Mouse (Mus musculus) left cerebral cortex, adult 2 months (tissue): ENCODE measurements at regions not wholly inside any gene's neighbourhood (a gene's known extent, or its start where the extent isn't known, plus 50 kb on each side); places are given as distances from the start of the nearest gene placed in this dataset.

Experiments
- DNase-seq, 2 experiments: peaks; one replicate each; pipeline ENCODE4 v3.0.0; 2021 to 2022; ENCODE audit warnings: low spot score in 2 of 2, mixed read lengths in 1 of 2; ENCODE audit errors: extremely low spot score in 1 of 2
- H3K27ac ChIP-seq: fragments of 200-600 bp; 2 replicates; pipeline ENCODE4 v1.8.1; 2022
- H3K4me3 ChIP-seq: fragments of 200-600 bp; 2 replicates; pipeline ENCODE4 v1.8.1; 2022
- CTCF ChIP-seq: fragments of 200-600 bp; IDR thresholded peaks from 2 replicates; pipeline ENCODE4 v1.8.1; 2022; ENCODE audit warnings: antibody characterized with exemption, mild to moderate bottlenecking, moderate library complexity
- intact Hi-C: fragments of 180-260 bp; cut with DNase I; formaldehyde crosslinking; loops from one replicate; pipeline ENCODE4 v1.15.1; 2025

DNA sequence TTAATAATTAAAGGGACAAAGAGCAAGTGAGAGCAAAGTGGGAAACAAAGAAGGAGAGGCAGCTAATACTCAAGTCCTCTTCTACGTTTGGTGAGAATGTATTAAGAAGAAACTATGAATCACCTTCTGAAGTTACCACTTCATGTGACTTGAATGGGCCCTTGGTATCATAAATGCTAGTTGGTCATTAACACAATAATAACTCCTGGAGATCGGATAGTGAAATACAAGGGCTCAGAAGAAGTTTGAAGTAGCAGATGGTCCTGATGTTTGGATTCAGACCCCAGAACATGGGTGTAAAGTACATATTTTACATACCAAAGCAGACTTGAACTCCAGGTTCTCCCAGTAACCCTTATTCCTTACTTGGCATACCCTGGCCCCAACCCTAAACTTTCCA, 535.4 kb upstream of the Cntnap5b start:
- no peak overlapping the region for H3K27ac ChIP-seq
- intact Hi-C loops, result no loop called here
- H3K4me3 ChIP-seq, result no peak overlapping the region
- TF ChIP-seq CTCF, result no peak
- DNase-seq, result no peak

DNA sequence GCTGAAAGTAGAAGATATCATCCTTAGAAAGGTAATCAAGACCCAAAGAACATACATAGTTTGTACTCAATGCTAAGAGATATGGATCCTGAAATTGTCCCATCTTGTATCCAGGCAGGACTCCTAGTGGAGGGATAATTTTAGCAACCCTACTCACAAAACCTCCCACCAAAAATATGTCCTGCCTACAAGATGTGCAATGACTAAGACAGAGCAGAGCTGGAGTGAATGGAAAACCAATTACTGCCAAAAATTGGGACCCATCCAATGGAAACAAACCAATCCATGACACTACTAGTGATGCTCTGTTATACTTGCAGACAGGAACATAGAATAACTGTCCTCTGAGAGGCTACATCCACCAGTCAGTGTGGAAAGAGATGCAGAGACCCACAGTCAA, 487.0 kb upstream of the Cntnap5b start:
- no peak overlapping the region for H3K27ac ChIP-seq
- intact Hi-C loops, result no loop called here
- peak in 1 of 2 experiments; percentile 9 for DNase-seq
- H3K4me3 ChIP-seq, result no peak overlapping the region
- TF ChIP-seq CTCF, result peak; percentile 2; the same call in 1 of the 2 replicates

DNA sequence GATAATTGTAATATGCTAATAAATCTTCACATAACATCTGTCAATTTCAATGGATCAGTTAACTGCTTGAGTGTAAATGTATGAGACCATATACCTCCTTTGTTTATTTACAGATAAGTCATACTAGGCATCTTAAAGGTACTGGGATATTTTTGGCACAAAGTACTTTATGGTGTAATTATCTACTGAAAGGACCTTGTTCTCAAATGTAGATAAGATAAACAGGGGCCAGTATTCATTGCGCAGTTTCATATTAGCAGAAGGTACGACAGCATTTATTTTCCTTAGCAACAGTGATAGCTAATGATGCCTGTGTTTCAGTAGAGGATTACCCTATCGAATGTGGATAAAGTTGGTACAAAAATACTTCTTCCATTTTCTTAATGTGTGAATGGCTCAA, 484.7 kb upstream of the Cntnap5b start:
- no peak overlapping the region for H3K27ac ChIP-seq
- no peak overlapping the region for H3K4me3 ChIP-seq
- no peak for DNase-seq
- TF ChIP-seq CTCF, result no peak
- intact Hi-C loops, result no loop called here

DNA sequence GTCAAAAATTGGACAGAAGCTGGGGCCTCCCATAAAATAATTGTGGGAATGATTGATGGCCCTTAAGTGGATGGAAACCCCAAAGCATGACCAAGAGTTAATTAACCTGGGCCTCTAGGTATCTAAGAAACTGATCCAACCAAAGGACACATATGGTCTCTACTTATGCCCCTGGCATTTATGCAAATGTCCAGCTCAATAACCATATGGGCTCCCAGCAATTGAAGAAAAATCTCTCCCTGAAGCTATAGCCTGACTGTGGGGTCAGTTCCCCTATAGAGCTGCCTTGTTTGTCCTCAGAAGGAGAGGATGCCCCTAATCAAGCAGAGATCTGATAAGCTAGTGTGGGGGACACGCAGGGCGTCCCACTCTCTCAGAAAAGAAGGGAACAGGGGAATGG, 473.4 kb upstream of the Cntnap5b start:
- Histone ChIP-seq H3K4me3 (no peak overlapping the region), H3K27ac (no peak overlapping the region)
- no peak for TF ChIP-seq CTCF
- no peak for DNase-seq
- intact Hi-C loops, result no loop called here

DNA sequence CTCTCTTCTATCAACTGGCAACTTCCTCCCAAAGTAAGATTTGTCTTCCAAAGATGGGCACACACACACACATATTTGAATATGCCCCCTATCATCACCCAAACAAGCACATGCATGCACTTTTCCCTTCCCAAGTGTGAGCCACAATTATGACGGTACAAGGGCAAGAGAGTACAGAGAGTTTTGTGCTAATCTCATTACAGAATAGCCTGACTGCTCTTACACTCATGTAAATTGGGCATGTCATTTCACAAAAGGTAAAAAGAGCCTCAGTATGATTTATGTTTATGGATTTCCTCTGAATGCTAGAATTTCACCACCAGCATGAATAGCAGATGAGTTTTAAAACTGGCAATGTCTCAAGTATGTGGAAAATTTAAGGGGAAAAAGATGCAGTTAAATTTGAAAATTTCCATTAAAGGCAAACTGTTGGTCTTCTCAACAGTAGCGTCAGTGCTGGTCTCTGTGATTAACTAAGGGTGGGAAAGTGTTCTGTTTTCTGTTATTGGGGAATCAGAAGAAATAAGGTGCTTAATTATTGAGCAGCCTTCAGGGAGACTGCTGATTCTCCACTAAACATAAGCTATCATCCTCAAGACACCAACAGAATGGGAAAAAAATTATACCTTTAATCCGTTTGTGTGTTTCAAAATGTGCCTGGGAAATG, 455.4 kb upstream of the Cntnap5b start:
- DNase-seq, result no peak
- Histone ChIP-seq H3K27ac (no peak overlapping the region), H3K4me3 (no peak overlapping the region)
- intact Hi-C loops, result no loop called here
- TF ChIP-seq CTCF, result no peak

DNA sequence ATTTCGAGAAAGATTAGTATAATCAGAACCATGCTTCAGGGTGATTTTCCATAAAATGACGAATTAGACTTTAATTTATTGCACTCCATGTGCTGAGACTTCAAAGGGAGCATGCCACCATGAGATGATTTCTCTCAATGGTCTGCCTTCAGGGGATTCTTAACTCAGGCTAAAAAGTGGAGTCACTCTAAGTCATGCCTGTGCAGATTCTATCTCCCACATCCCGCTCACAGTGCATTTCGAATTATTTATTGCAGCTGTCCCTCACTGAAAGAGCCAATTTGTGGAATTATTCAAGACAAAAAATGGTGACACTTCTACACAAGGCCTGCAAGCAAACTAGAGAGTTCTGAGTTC, 454.9 kb upstream of the Cntnap5b start:
- Histone ChIP-seq H3K27ac (no peak overlapping the region), H3K4me3 (no peak overlapping the region)
- no peak for TF ChIP-seq CTCF
- DNase-seq, result no peak
- intact Hi-C loops, result no loop called here
